In genomic region chrX:48285006-48285650, GRCm38 (mm10) we compare ENCODE assay signal across 8 mouse cellular contexts. TPM values are rescaled to one million over a fixed set of nuclear protein-coding genes. Genes with fewer than 3 reads are reported as not detected.
DNase-seq lines count a peak whose midpoint lies in the region; ATAC-seq and TF ChIP-seq lines count a peak whose summit lies in the region.

No protein-coding gene starts in this region.

- TF ChIP-seq POLR2A in bone marrow, adult 2 months (IDR thresholded peaks at IDR 0.05; ENCODE audit: borderline replicate concordance, control insufficient read depth, low read depth, low read length) = peak; percentile 42; the same call in 1 of the 2 replicates
- peak; percentile 66 for TF ChIP-seq POLR2A in heart, adult 2 months (IDR thresholded peaks at IDR 0.05; ENCODE audit: insufficient read depth, low read depth, low read length)

- peak overlapping the region; percentile 66 for H3K9ac ChIP-seq in embryonic facial prominence, embryonic 13.5 days
- peak overlapping the region; percentile 59 for H3K9ac ChIP-seq in heart, adult 2 months (ENCODE audit: low read depth, low read length)
- peak overlapping the region; percentile 77 for H3K9ac ChIP-seq in liver, embryonic 13.5 days

- H3K79me2 ChIP-seq in heart, adult 2 months (replicated peaks; ENCODE audit: control insufficient read depth, insufficient read depth, low read length) = no peaks in the 10 kb centered on the region

- peak overlapping the region; percentile 97 for H3K27ac ChIP-seq in bone marrow, adult 2 months (ENCODE audit: control insufficient read depth, insufficient read depth, low read depth, low read length, poor library complexity)
- H3K27ac ChIP-seq in embryonic facial prominence, embryonic 13.5 days = peak overlapping the region; percentile 90
- H3K27ac ChIP-seq in heart, adult 2 months = peak overlapping the region; percentile 91
- peak overlapping the region; percentile 96 for H3K27ac ChIP-seq in liver, embryonic 13.5 days

- no peak for TF ChIP-seq CTCF in bone marrow, adult 2 months (IDR thresholded peaks at IDR 0.05; ENCODE audit: control insufficient read depth, insufficient read depth, low read length)
- TF ChIP-seq CTCF in heart, adult 2 months (IDR thresholded peaks at IDR 0.05) = no peak

- intact Hi-C loops in heart, adult 2 months (cut with DNase I) = loop anchor here (2.0 to 10.0 kb wide), 2 partner anchors 30 to 250 kb away; no protein-coding TSS in a partner anchor

- ATAC-seq in embryonic facial prominence, embryonic 13.5 days (ENCODE audit: insufficient number of reproducible peaks, insufficient read depth, low FRiP score, low TSS enrichment, low read depth) = peak; percentile 89
- peak; percentile 71 for ATAC-seq in liver, embryonic 13.5 days (ENCODE audit: low read depth)

- WGBS in bone marrow, adult 2 months = 6% methylated on average over 25 of the region's 42 CpGs
- 24% methylated on average over 30 of the region's 42 CpGs for WGBS in embryonic facial prominence, embryonic 13.5 days
- 12% methylated on average over 30 of the region's 42 CpGs for WGBS in heart, adult 2 months
- WGBS in liver, embryonic 13.5 days (ENCODE audit: insufficient replicate concordance) = 13% methylated on average over 24 of the region's 42 CpGs

- 0 out of 2 replicates have a peak, but pooled peaks cover 9% of the 10 kb centered on the region for H3K36me3 ChIP-seq in embryonic facial prominence, embryonic 13.5 days
- H3K36me3 ChIP-seq in heart, adult 2 months (ENCODE audit: control insufficient read depth, insufficient read depth, low read length) = no peaks in the 10 kb centered on the region
- peaks cover 11% of the 10 kb centered on the region; the same call in 1 of the 2 replicates for H3K36me3 ChIP-seq in liver, embryonic 13.5 days

- peaks cover 2% of the 10 kb centered on the region; the same call in 1 of the 2 replicates for H3K4me1 ChIP-seq in bone marrow, adult 2 months (ENCODE audit: control insufficient read depth, insufficient read depth, low read length)
- H3K4me1 ChIP-seq in embryonic facial prominence, embryonic 13.5 days = no peaks in the 10 kb centered on the region
- H3K4me1 ChIP-seq in heart, adult 2 months (ENCODE audit: control insufficient read depth, insufficient read depth, low read length) = no peaks in the 10 kb centered on the region
- H3K4me1 ChIP-seq in liver, embryonic 13.5 days (replicated peaks) = peaks cover 44% of the 10 kb centered on the region

- peak; percentile 89 for DNase-seq in CD4-positive helper T cell, adult 2 months (ENCODE audit: low read depth, low spot score)
- DNase-seq in heart, adult 2 months = peak; percentile 80 to 82
- DNase-seq in kidney, adult 8-10 months = peak; percentile 41 to 51
- DNase-seq in liver, embryonic 13.5 days = peak; percentile 67
- peak; percentile 48 to 56 for DNase-seq in natural killer cell, adult 2 months (ENCODE audit: low spot score in 2 of 2)
- DNase-seq in telencephalon, adult 2 months (ENCODE audit: low read depth, low spot score) = peak; percentile 80

- H3K27me3 ChIP-seq in embryonic facial prominence, embryonic 13.5 days = peaks cover 23% of the 10 kb centered on the region
- no peaks in the 10 kb centered on the region for H3K27me3 ChIP-seq in heart, adult 2 months (ENCODE audit: control insufficient read depth, insufficient read depth, low read length)
- 0 out of 2 replicates have a peak, but pooled peaks cover 4% of the 10 kb centered on the region for H3K27me3 ChIP-seq in liver, embryonic 13.5 days

- peak overlapping the region; percentile 59 for H3K4me2 ChIP-seq in embryonic facial prominence, embryonic 13.5 days
- H3K4me2 ChIP-seq in liver, embryonic 13.5 days = peak overlapping the region; percentile 79

- peak overlapping the region; percentile 84 for H3K4me3 ChIP-seq in bone marrow, adult 2 months (replicated peaks; ENCODE audit: control insufficient read depth, low read depth, low read length)
- H3K4me3 ChIP-seq in embryonic facial prominence, embryonic 13.5 days = peak overlapping the region; percentile 49
- peak overlapping the region; percentile 53 for H3K4me3 ChIP-seq in heart, adult 2 months
- peak overlapping the region; percentile 63 for H3K4me3 ChIP-seq in liver, embryonic 13.5 days (replicated peaks)

- TF ChIP-seq EP300 in heart, adult 2 months (IDR thresholded peaks at IDR 0.05; ENCODE audit: insufficient read depth, low read depth, low read length) = no peak

- H3K9me3 ChIP-seq in embryonic facial prominence, embryonic 13.5 days = no peaks in the 10 kb centered on the region
- H3K9me3 ChIP-seq in liver, embryonic 13.5 days (replicated peaks) = no peaks in the 10 kb centered on the region

RNA-seq across cellular contexts. Expression of gene Utp14a, which starts 28.5 kb away (rescaled TPM):
- 20.2 and 29.7 TPM in 2 replicates for polyA plus RNA-seq in bone marrow, adult 2 months (2011; ENCODE audit: insufficient read depth, insufficient read length, low replicate concordance, missing spikeins)
- polyA plus RNA-seq in embryonic facial prominence, embryonic 13.5 days (2015; fragmentation: Nextera tagmentation; extraction: Ambion mirVana) = 21.8 and 22.5 TPM in 2 replicates
- 10 to 100 TPM; 14.0 to 18.1 TPM for total RNA-seq in heart, adult 2 months (2021)
- polyA plus RNA-seq in heart, adult 2 months (2012; rRNA removed) = 2.5 and 4.6 TPM in 2 replicates
- 16.6 and 21.6 TPM in 2 replicates for polyA plus RNA-seq in liver, embryonic 13.5 days (2015; fragmentation: Nextera tagmentation; extraction: Ambion mirVana)

RNA-seq across cellular contexts. Expression of gene Bcorl1, which starts 56.0 kb away (rescaled TPM):
- polyA plus RNA-seq in bone marrow, adult 2 months (2011; ENCODE audit: insufficient read depth, insufficient read length, low replicate concordance, missing spikeins) = 15.3 and 27.3 TPM in 2 replicates
- polyA plus RNA-seq in embryonic facial prominence, embryonic 13.5 days (2015; fragmentation: Nextera tagmentation; extraction: Ambion mirVana) = 6.2 and 6.8 TPM in 2 replicates
- total RNA-seq in heart, adult 2 months (2021) = 1 to 10 TPM; 5.7 to 6.0 TPM
- 2.2 and 2.3 TPM in 2 replicates for polyA plus RNA-seq in heart, adult 2 months (2012; rRNA removed)
- 2.8 TPM in 2 replicates for polyA plus RNA-seq in liver, embryonic 13.5 days (2015; fragmentation: Nextera tagmentation; extraction: Ambion mirVana)

Comparison
In these comparisons a context has a peak if more than half of its experiments do, and no peak if none do; other contexts are left out.
1. Peak in every context shown above with its lines: DNase-seq, ATAC-seq, H3K4me3 ChIP-seq and H3K27ac ChIP-seq.